Mouse (Mus musculus) frontal cortex, adult 2 months (tissue): ENCODE measurements at regions not wholly inside any gene's neighbourhood (a gene's known extent, or its start where the extent isn't known, plus 50 kb on each side); places are given as distances from the start of the nearest gene placed in this dataset.

Source experiments
- DNase-seq, 2 experiments: peaks; one replicate each; pipeline ENCODE4 v3.0.0; 2022; ENCODE audit warnings: low spot score in 1 of 2; ENCODE audit errors: extremely low spot score in 1 of 2

GRCm38 (mm10) chr8:101815121-101815520, 970.3 kb downstream of the Cdh11 start:
- DNase-seq, result no peak

GRCm38 (mm10) chr8:101803561-101803960, 981.9 kb downstream of the Cdh11 start:
- peak; percentile 43 to 64 for DNase-seq

DNA sequence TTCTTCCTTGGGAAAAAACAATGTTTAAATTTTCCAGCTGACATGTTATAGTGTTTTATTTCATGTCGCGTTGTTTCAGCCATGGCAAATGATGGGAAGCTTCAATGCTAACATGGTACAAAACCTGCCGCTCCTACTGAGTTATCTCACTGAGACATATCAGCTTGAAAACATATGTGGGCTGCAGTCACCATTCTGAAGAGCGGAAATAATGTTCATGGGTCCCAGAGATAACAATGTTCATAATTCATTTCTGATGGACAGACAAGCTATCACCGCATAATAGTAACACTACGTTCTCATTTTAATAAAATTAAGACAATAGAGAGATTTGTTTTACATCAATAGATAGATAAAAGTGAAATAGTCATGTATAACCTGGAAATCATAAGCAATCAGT, 983.3 kb downstream of the Cdh11 start:
- DNase-seq, result no peak

GRCm38 (mm10) chr8:101790785-101791184, 994.7 kb downstream of the Cdh11 start:
- peak; percentile 32 to 70 for DNase-seq

- DNase-seq, result no peak
These were observed 998.6 kb downstream of the Cdh11 start for GRCm38 (mm10) chr8:101786876-101787275.

DNA sequence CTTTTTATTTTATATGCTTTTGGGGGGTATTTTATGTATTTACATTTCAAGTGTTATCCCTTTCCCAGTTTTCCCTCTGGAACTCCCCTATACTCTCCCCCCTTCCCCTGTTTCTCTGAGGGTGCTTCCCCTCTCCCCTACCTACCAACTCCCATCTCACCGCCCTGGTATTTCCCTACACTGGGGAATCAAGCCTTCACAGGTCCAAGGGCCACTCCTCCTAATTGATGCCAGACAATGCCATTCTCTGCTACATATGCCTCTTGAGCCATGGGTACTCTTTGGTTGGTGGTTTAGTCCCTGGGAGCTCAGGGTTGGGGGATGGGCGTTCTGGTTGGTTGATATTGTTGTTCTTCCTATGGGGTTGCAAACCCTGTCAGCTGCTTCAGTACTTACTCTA, 1002.9 kb downstream of the Cdh11 start:
- no peak for DNase-seq

DNA sequence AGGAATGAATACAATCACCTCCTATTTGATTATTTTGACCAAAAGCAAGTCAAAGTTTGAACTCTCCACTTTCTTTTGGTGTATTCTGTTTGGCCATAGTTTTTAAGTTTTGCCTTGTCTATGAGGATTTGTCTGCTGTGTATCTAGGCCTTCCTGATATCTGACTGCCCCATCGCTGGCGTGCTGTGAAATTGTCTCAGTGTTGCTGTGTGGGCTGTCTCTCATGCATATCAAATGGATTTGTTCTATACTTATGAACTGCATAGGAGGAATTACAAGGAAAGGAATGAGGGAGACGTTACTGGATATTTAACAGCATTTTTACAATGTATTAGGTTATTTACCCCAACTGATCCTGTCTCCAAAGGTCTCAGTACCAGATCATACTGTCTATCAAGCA, 1003.5 kb downstream of the Cdh11 start:
- no peak for DNase-seq

DNA sequence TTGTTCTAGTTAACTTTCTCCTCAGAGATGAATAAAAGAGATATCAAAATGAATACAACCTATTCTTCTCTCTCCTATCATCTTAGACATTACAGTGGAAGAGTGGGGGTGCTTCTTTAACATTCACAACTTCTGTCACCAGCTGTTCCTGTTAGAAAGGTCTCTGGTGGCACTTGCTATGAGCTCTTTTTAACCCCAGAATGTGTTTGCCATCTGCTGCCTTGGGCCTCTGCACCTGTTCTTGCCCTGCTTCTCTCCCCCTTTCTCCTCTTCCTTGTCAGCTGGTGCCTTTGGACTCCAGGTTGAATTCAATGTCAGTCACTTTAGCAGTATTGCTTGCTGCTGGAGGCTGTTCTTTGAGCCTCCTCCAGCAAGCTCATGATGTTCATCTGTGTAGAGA, 1005.5 kb downstream of the Cdh11 start:
- DNase-seq, result no peak

GRCm38 (mm10) chr8:101767588-101767987, 1017.9 kb downstream of the Cdh11 start:
- DNase-seq, result peak; percentile 45 to 46
